Mouse (Mus musculus) myocyte (in vitro differentiated cells): ENCODE measurements around the gene Zc2hc1b. TPM values are rescaled to one million over a fixed set of nuclear protein-coding genes. Genes with fewer than 3 reads are reported as not detected.

Experiments
- H3K27me3 ChIP-seq: one replicate; pipeline ENCODE4 v1.6.1; 2011; ENCODE audit not compliant: control insufficient read depth, insufficient read depth, insufficient read length
- H3K36me3 ChIP-seq: one replicate; pipeline ENCODE4 v1.6.1; 2011; ENCODE audit not compliant: control insufficient read depth, insufficient read depth
- H3K4me2 ChIP-seq: one replicate; pipeline ENCODE4 v1.6.1; 2011; ENCODE audit warnings: low read depth, control low read depth
- H3K4me3 ChIP-seq: one replicate; pipeline ENCODE4 v1.5.1; 2011; ENCODE audit warnings: mild to moderate bottlenecking, control low read depth, moderate library complexity
- H3K79me2 ChIP-seq: one replicate; pipeline ENCODE4 v1.6.1; 2011; ENCODE audit not compliant: control insufficient read depth, insufficient read depth
- H3ac ChIP-seq: one replicate; pipeline ENCODE4 v1.6.1; 2011; ENCODE audit not compliant: control insufficient read depth, insufficient read length
- CEBPB ChIP-seq: IDR thresholded peaks from 2 replicates; pipeline ENCODE4 v1.6.1; 2011; ENCODE audit warnings: mild to moderate bottlenecking, moderate library complexity; ENCODE audit not compliant: poor library complexity, insufficient read depth, severe bottlenecking
- E2F4 ChIP-seq: IDR thresholded peaks from one replicate; pipeline ENCODE4 v1.6.1; 2011; ENCODE audit warnings: mild to moderate bottlenecking, control low read depth, moderate library complexity; ENCODE audit not compliant: insufficient read depth
- MAX ChIP-seq: IDR thresholded peaks from one replicate; pipeline ENCODE4 v1.6.1; 2011; ENCODE audit warnings: low read depth, mild to moderate bottlenecking, control low read depth
- MYOD1 ChIP-seq, 3 experiments: IDR thresholded peaks; one replicate each; pipeline ENCODE4 v1.6.1; 2011; ENCODE audit warnings: control low read depth in 2 of 3, low read depth in 2 of 3, mild to moderate bottlenecking in 2 of 3, moderate library complexity in 1 of 3; ENCODE audit not compliant: insufficient read length in 2 of 3, control insufficient read depth in 1 of 3
- MYOG ChIP-seq, 3 experiments: IDR thresholded peaks; one replicate each; pipeline ENCODE4 v1.6.1; 2011; ENCODE audit warnings: control low read depth in 2 of 3, low read depth in 2 of 3, mild to moderate bottlenecking in 2 of 3; ENCODE audit not compliant: insufficient read length in 2 of 3, control insufficient read depth in 1 of 3, insufficient read depth in 1 of 3
- POLR2A ChIP-seq: IDR thresholded peaks from one replicate; pipeline ENCODE4 v1.6.1; 2011; ENCODE audit warnings: low read depth, mild to moderate bottlenecking, control low read depth, moderate library complexity; ENCODE audit not compliant: insufficient read length
- POLR2AphosphoS2 ChIP-seq: IDR thresholded peaks from one replicate; pipeline ENCODE4 v1.6.1; 2011; ENCODE audit warnings: low read depth, control low read depth; ENCODE audit not compliant: insufficient read length
- REST ChIP-seq: IDR thresholded peaks from one replicate; pipeline ENCODE4 v1.6.1; 2011; ENCODE audit warnings: mild to moderate bottlenecking, control low read depth, moderate library complexity; ENCODE audit not compliant: insufficient read depth, insufficient read length
- SRF ChIP-seq: IDR thresholded peaks from one replicate; pipeline ENCODE4 v1.6.1; 2011; ENCODE audit warnings: low read depth; ENCODE audit not compliant: control insufficient read depth, insufficient read length
- TCF12 ChIP-seq: IDR thresholded peaks from one replicate; pipeline ENCODE4 v1.6.1; 2011; ENCODE audit warnings: mild to moderate bottlenecking, control low read depth; ENCODE audit not compliant: poor library complexity, insufficient read depth, severe bottlenecking
- TCF3 ChIP-seq: IDR thresholded peaks from one replicate; pipeline ENCODE4 v1.6.1; 2011; ENCODE audit warnings: low read depth, control low read depth; ENCODE audit not compliant: insufficient read length
- USF1 ChIP-seq: IDR thresholded peaks from one replicate; pipeline ENCODE4 v1.6.1; 2011; ENCODE audit warnings: low read depth, mild to moderate bottlenecking, control low read depth, moderate library complexity
- polyA plus RNA-seq: library from polyadenylated mRNA; unstranded; fragments of >200 nt; fragmentation: generic; extraction: Trizol; gene quantifications from one replicate; pipeline ENCODE4 v1.2.1, GENCODE M21; 2012; ENCODE audit warnings: missing spikeins

The Zc2hc1b gene
- polyA plus RNA-seq, 1 experiment: not detected

DNA sequence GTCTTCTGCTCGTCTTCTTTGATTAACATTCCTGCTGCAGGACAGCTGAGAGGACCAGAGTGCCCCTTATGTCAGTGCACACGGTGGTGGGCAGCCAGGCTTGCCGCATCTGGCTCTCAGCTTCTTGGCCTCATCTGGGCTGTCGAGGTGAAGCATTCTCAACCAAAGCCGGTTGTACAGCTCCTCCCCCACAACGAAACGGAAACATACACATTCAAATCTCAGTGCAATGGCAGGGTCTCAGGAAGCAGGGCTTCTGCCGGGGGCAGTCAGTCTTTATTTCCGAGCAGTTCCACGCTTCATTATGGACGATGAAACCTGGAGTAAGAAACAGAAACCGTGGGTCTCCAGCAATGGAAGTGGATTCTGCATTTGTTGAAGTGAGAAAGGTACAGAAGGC is 36.1 kb upstream of the Zc2hc1b start:
- H3K4me3 ChIP-seq: no peak overlapping the region
- TF ChIP-seq USF1 (no peak), CEBPB (no peak), SRF (no peak), POLR2AphosphoS2 (no peak), MYOD1 (IDR thresholded peaks at IDR 0.05; ENCODE audit: control insufficient read depth in 1 of 3, insufficient read length in 2 of 3, low read depth in 2 of 3) (no peak), E2F4 (no peak), REST (no peak), TCF12 (no peak), POLR2A (no peak), MAX (no peak), TCF3 (no peak), MYOG (IDR thresholded peaks at IDR 0.05; ENCODE audit: control insufficient read depth in 1 of 3, insufficient read depth in 1 of 3, insufficient read length in 2 of 3, low read depth in 2 of 3) (no peak)
- H3K4me2 ChIP-seq: no peak overlapping the region

GRCm38 (mm10) chr10:13212829-13213228 is 35.0 kb upstream of the Zc2hc1b start:
- no peaks in the 10 kb centered on the region for H3K79me2 ChIP-seq
- no peak overlapping the region for H3ac ChIP-seq
- TF ChIP-seq E2F4 (no peak), SRF (no peak)
- H3K4me2 ChIP-seq: no peak overlapping the region
- H3K4me3 ChIP-seq: no peak overlapping the region
- no peaks in the 10 kb centered on the region for H3K36me3 ChIP-seq
- H3K27me3 ChIP-seq: peaks cover 31% of the 10 kb centered on the region

More for the DNA sequence above, 36.1 kb upstream of the Zc2hc1b start:
- peaks cover 30% of the 10 kb centered on the region for H3K27me3 ChIP-seq
- H3K36me3 ChIP-seq: no peaks in the 10 kb centered on the region
- no peaks in the 10 kb centered on the region for H3K79me2 ChIP-seq
- H3ac ChIP-seq: no peak overlapping the region

GRCm38 (mm10) chr10:13212326-13212725 is 34.5 kb upstream of the Zc2hc1b start:
- Histone ChIP-seq H3K4me2 (no peak overlapping the region), H3K4me3 (no peak overlapping the region), H3K36me3 (no peaks in the 10 kb centered on the region), H3K27me3 (peaks cover 31% of the 10 kb centered on the region), H3K79me2 (no peaks in the 10 kb centered on the region), H3ac (no peak overlapping the region)
- TF ChIP-seq E2F4 (no peak), MAX (no peak), POLR2A (no peak), POLR2AphosphoS2 (no peak), TCF12 (no peak), USF1 (no peak)

DNA sequence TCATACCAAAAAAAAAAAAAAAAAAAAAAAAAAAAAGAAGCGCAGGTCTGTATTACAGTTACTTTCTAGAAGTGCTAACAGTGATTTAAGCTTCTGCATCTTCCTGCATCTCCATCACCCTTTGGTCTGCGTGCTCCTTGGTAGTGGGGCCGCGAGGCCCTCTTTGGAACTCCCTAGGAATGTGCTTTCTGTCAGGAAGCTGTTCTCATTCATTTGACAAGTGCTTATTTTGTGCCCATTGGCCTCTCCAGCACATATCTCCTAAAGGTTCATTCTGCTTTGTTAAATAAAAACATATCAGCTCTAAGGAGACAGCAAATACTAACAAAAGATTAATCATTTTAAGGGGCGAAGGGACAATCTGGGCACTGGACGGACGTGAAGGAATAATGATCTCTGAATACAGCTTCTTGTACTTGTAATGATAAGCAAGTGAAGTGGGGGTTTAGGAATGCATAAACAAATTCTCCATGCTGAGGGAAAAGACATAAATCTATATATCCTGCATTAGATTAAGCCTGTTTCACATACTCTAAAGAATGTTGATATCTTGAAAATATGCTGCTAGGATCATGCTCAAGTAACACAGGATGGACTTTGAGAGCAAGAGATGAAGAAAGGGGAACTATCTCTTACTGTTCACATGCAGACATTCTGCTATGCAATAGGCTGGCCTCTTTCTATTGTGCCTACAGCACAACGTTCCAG is 32.3 kb upstream of the Zc2hc1b start:
- no peak for TF ChIP-seq MYOD1 (IDR thresholded peaks at IDR 0.05; ENCODE audit: control insufficient read depth in 1 of 3, insufficient read length in 2 of 3, low read depth in 2 of 3)
- no peak for TF ChIP-seq MYOG (IDR thresholded peaks at IDR 0.05; ENCODE audit: control insufficient read depth in 1 of 3, insufficient read depth in 1 of 3, insufficient read length in 2 of 3, low read depth in 2 of 3)
- TF ChIP-seq MAX: no peak
- no peak for TF ChIP-seq E2F4
- no peak for TF ChIP-seq TCF12
- TF ChIP-seq POLR2AphosphoS2: no peak
- TF ChIP-seq TCF3: no peak
- TF ChIP-seq SRF: no peak
- no peak for TF ChIP-seq USF1
- TF ChIP-seq POLR2A: no peak
- TF ChIP-seq REST: no peak
- TF ChIP-seq CEBPB: no peak
- Histone ChIP-seq H3K79me2 (no peaks in the 10 kb centered on the region), H3ac (no peak overlapping the region), H3K4me3 (no peak overlapping the region), H3K36me3 (no peaks in the 10 kb centered on the region), H3K4me2 (no peak overlapping the region), H3K27me3 (peaks cover 26% of the 10 kb centered on the region)

DNA sequence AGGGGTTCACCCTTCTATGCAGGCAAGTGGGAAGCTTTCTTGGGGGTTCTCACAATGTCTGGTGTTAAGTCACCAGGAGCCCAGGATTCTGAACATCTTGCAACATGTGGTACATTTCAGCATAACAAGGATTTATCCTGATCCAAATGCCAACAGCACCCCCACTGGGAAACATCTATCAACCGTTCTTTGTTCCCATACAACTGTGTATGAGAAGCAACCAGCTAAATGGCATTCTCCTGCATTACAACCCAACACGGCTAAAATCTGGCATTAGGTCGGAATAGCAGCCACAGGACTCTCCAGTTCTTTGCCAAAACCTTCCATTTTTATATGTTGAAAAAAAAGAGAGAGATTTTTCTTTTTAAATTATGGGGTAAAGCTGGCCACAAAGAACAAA is 31.7 kb upstream of the Zc2hc1b start:
- Histone ChIP-seq H3K4me2 (no peak overlapping the region), H3ac (no peak overlapping the region), H3K79me2 (no peaks in the 10 kb centered on the region), H3K36me3 (no peaks in the 10 kb centered on the region), H3K4me3 (no peak overlapping the region), H3K27me3 (peaks cover 26% of the 10 kb centered on the region)
- TF ChIP-seq MYOG (IDR thresholded peaks at IDR 0.05; ENCODE audit: control insufficient read depth in 1 of 3, insufficient read depth in 1 of 3, insufficient read length in 2 of 3, low read depth in 2 of 3) (no peak), POLR2AphosphoS2 (no peak), SRF (no peak), TCF3 (no peak), REST (no peak), MAX (no peak), POLR2A (no peak), TCF12 (no peak), CEBPB (no peak), E2F4 (no peak), USF1 (no peak), MYOD1 (IDR thresholded peaks at IDR 0.05; ENCODE audit: control insufficient read depth in 1 of 3, insufficient read length in 2 of 3, low read depth in 2 of 3) (no peak)
